Mouse (Mus musculus) hindlimb bud, embryonic 11.5 days (tissue): ENCODE measurements at regions not wholly inside any gene's neighbourhood (a gene's known extent, or its start where the extent isn't known, plus 50 kb on each side); places are given as distances from the start of the nearest gene placed in this dataset.

Experiments
- DNase-seq: peaks from one replicate; pipeline ENCODE4 v3.0.0-alpha.2; 2012; ENCODE audit warnings: low read depth, low spot score; ENCODE audit errors: extremely low spot score

GRCm38 (mm10) chr3:41422615-41423579 is 132.6 kb upstream of the Jade1 start:
- no peak for DNase-seq

GRCm38 (mm10) chr3:41413771-41414170 is 141.8 kb upstream of the Jade1 start:
- DNase-seq = no peak

- no peak for DNase-seq
Measured at GRCm38 (mm10) chr3:41412698-41413097, 142.8 kb upstream of the Jade1 start.

GRCm38 (mm10) chr3:41408821-41409737 is 146.5 kb upstream of the Jade1 start:
- DNase-seq = no peak

- DNase-seq = no peak
Measured at GRCm38 (mm10) chr3:41408423-41408820, 147.1 kb upstream of the Jade1 start.

- DNase-seq = no peak
Measured at GRCm38 (mm10) chr3:41407988-41408387, 147.5 kb upstream of the Jade1 start.

- no peak for DNase-seq
Measured at GRCm38 (mm10) chr3:41407520-41407919, 148.0 kb upstream of the Jade1 start.

- no peak for DNase-seq
Measured at GRCm38 (mm10) chr3:41401881-41402280, 153.7 kb upstream of the Jade1 start.

GRCm38 (mm10) chr3:41389868-41390267 is 165.7 kb upstream of the Jade1 start:
- DNase-seq = no peak

- no peak for DNase-seq
Measured at GRCm38 (mm10) chr3:41387469-41388212, 167.9 kb upstream of the Jade1 start.

GRCm38 (mm10) chr3:41386299-41386698 is 169.2 kb upstream of the Jade1 start:
- no peak for DNase-seq

- DNase-seq = no peak
Measured at GRCm38 (mm10) chr3:41384410-41384809, 171.1 kb upstream of the Jade1 start.

GRCm38 (mm10) chr3:41378576-41378975 is 177.0 kb upstream of the Jade1 start:
- no peak for DNase-seq

- no peak for DNase-seq
Measured at GRCm38 (mm10) chr3:41377826-41378406, 177.6 kb upstream of the Jade1 start.

- DNase-seq = no peak
Measured at GRCm38 (mm10) chr3:41376848-41377582, 178.5 kb upstream of the Jade1 start.

- DNase-seq = no peak
Measured at GRCm38 (mm10) chr3:41375230-41375930, 180.2 kb upstream of the Jade1 start.

GRCm38 (mm10) chr3:41373198-41373597 is 182.3 kb upstream of the Jade1 start:
- DNase-seq = no peak

GRCm38 (mm10) chr3:41368351-41369101 is 187.0 kb upstream of the Jade1 start:
- no peak for DNase-seq

- DNase-seq = no peak
Measured at GRCm38 (mm10) chr3:41366764-41367163, 188.8 kb upstream of the Jade1 start.
